Mouse (Mus musculus) ES-E14 (cell line): Measurements from ENCODE around the gene Plch1.

Experiments used
- HCFC1 ChIP-seq: IDR thresholded peaks from 2 replicates; pipeline ENCODE4 v1.6.1; 2012; ENCODE audit warnings: low read length, inconsistent platforms, borderline replicate concordance; ENCODE audit not compliant: insufficient read depth
- MAFK ChIP-seq: IDR thresholded peaks from 2 replicates; pipeline ENCODE4 v1.6.1; 2014; ENCODE audit warnings: mild to moderate bottlenecking, low read depth, low read length, inconsistent platforms; ENCODE audit not compliant: insufficient read depth
- ZC3H11A ChIP-seq: IDR thresholded peaks from 2 replicates; pipeline ENCODE4 v1.6.1; 2012; ENCODE audit warnings: low read depth, mild to moderate bottlenecking, inconsistent platforms, low read length, borderline replicate concordance
- ZNF384 ChIP-seq: IDR thresholded peaks from 2 replicates; pipeline ENCODE4 v1.6.1; 2012; ENCODE audit warnings: low read depth, low read length, inconsistent platforms

- no peak for TF ChIP-seq ZNF384
- no peak for TF ChIP-seq MAFK
- TF ChIP-seq HCFC1, result no peak
- no peak for TF ChIP-seq ZC3H11A
Measured at GRCm38 (mm10) chr3:63899309-63899695, at the start of gene Plch1.
